Mouse (Mus musculus) liver, postnatal 0 days (tissue): ENCODE measurements around the gene Mllt11.

Experiments
- CTCF ChIP-seq: sonication (generic); IDR thresholded peaks from 2 replicates; pipeline ENCODE4 v1.5.1; 2016; ENCODE audit warnings: antibody characterized with exemption, low read depth
- EP300 ChIP-seq: IDR thresholded peaks from 2 replicates; pipeline ENCODE4 v1.6.1; 2016; ENCODE audit warnings: antibody characterized with exemption, low read depth, mild to moderate bottlenecking

GRCm38 (mm10) chr3:95228894-95229780, 2.8 kb downstream of the Mllt11 start:
- TF ChIP-seq CTCF (no peak), EP300 (no peak)
